Mouse (Mus musculus): ENCODE results near the gene Pikfyve. TPM values are rescaled to one million over a fixed set of nuclear protein-coding genes. Genes with fewer than 3 reads are reported as not detected.
A peak's percentile ranks its signal among the peaks of the same experiment; 100 is the strongest.

The Pikfyve gene
- total RNA-seq (2021) (10 to 100 TPM; 29.1 to 38.3 TPM), polyA plus RNA-seq (2012; rRNA removed) (5.7 and 8.0 TPM in 2 replicates)
- long read RNA-seq, partial matches to known transcripts, result 3 of 4 reads
- long read RNA-seq, other reads (novel, unspliced or antisense), result 1 of 4 reads

- peak; percentile 97 for DNase-seq
These were observed at the start of gene Pikfyve, which contains the start of gene Idh1 for GRCm38 (mm10) chr1:65186287-65187073. TSS of gene Pikfyve (plus strand) at chr1:65186683. TSS of gene Idh1 (minus strand) at chr1:65186500.

- DNase-seq, result no peak
These were observed 48.9 kb upstream of the Pikfyve start for GRCm38 (mm10) chr1:65137560-65137959.

GRCm38 (mm10) chr1:65144783-65145182 is 41.7 kb upstream of the Pikfyve start:
- DNase-seq, result no peak

- no peak for DNase-seq
These were observed 39.9 kb upstream of the Pikfyve start for GRCm38 (mm10) chr1:65146601-65147000.

DNA sequence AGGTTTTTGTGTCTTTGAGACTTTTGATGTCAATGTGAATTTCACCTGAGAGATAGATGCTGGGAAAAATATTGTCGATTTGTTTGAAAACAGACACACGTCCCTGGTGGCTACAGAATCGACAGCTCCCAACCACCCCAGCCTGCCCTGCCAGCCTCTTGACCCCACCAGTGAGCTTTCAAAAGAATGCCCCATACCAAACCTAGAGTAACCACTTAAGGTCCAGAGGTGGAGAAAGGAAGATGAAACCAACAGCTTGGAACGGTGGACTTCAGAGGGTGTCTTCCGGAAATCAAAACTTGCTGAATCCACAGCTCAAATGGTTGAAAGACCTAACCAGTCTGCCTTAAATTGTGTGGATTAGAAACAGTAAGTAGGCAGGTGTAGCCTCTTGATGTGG is 39.2 kb upstream of the Pikfyve start:
- DNase-seq, result no peak

DNA sequence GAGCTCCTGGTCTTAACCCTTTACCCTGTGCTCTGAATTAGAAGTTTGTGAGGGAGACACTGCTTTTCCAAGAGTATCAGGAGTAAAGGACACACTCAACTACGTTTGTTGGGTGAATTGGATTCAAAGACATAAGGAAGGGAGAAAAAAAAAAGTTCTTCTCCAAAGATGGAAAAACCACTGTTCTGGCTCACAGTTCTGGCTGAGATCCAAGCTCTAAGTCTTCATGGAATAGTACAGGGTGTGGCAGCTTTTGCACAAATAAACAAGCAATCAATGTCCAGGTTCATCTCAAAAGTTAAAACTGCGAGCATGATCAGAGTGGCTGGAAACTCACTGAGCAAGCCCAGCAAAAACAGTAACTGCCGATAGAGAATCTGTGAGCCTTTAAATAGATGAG is 38.5 kb upstream of the Pikfyve start:
- DNase-seq, result no peak

DNA sequence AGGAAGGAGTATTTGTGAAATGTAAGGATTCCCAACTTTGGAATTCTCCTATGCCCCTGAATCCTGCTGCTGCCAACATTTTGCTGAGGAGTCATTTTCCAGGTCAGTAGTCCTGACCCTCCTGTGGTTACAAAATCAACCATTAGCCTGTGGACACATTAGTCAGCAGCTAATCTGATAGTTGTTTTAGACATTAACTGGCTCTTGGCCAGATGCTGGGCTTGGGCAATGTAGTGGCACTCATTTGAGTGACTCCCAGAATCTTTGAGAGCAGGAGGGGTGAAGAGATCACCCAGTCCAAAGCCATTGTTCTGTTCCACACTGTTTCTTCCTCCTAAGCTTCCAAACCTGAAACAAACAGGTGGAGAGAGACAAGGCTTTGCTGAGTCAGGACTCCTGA is 31.7 kb upstream of the Pikfyve start:
- peak; percentile 89 for DNase-seq

- no peak for DNase-seq
These were observed 30.4 kb upstream of the Pikfyve start for GRCm38 (mm10) chr1:65156111-65156510.

DNA sequence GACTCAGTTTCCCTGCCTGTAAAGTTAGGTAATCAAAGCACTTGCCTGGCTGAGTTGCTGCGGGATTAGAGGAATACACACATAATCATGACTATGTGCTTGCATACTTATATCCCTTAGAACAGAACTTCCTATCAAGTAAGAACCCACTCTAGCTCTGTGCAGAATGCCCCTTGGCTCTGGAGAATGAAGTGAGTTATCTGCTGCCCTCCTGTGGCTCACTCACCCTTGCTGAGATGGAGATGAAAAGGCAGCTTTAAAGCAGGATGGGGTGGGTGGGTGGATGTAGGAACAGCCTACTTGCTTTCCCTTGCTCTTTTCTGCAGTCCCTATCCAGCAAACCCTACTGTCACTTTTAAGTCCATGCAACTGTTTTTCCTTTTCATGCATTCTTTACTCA is 24.3 kb upstream of the Pikfyve start:
- no peak for DNase-seq

GRCm38 (mm10) chr1:65167496-65167895 is 19.0 kb upstream of the Pikfyve start:
- no peak for DNase-seq

- DNase-seq, result no peak
These were observed 16.9 kb upstream of the Pikfyve start for GRCm38 (mm10) chr1:65169536-65169935.

- DNase-seq, result no peak
These were observed 16.5 kb upstream of the Pikfyve start for GRCm38 (mm10) chr1:65169947-65170346.

- no peak for DNase-seq
These were observed 14.9 kb upstream of the Pikfyve start for GRCm38 (mm10) chr1:65171579-65171978.

- DNase-seq, result no peak
These were observed 12.8 kb upstream of the Pikfyve start for GRCm38 (mm10) chr1:65173716-65174115.

GRCm38 (mm10) chr1:65176171-65176570 is 10.3 kb upstream of the Pikfyve start:
- DNase-seq, result peak; percentile 49

DNA sequence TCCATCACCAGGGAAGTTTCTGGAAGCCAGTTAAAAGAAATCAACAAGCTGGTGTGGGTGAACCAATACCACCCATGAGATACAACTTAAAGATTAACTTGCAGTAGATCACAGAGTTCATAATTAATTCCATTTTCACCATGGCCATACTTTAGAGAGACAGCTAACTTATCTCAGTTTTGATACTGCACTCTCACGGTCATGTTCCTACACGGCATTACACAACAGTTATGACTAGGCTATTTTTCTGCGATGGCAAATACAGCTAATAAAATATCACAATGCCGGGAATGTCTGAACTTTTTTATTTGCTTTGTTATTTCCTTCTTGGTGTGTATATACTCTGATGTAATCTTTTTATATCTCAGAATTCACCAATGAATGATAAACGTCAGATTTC is 9.6 kb upstream of the Pikfyve start:
- DNase-seq, result no peak

DNA sequence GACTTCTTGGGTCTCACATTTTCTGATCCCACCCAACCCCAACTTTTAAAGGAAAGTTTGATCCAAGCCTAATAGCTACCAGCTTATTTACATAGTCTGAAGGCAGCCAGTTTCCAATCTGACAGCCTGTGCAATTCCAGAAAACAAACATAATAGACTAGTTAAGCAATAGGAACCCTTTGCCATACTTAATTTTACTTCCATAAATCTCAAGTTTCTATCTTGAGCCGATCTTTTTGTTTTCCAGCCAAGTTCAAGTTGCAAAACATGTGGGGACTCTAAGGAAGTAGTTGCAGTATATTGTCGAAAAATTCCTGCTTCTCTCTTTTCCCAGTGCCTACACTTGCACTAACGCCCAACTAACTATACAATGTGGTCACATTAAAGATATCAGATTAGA is 9.0 kb upstream of the Pikfyve start:
- no peak for DNase-seq

DNA sequence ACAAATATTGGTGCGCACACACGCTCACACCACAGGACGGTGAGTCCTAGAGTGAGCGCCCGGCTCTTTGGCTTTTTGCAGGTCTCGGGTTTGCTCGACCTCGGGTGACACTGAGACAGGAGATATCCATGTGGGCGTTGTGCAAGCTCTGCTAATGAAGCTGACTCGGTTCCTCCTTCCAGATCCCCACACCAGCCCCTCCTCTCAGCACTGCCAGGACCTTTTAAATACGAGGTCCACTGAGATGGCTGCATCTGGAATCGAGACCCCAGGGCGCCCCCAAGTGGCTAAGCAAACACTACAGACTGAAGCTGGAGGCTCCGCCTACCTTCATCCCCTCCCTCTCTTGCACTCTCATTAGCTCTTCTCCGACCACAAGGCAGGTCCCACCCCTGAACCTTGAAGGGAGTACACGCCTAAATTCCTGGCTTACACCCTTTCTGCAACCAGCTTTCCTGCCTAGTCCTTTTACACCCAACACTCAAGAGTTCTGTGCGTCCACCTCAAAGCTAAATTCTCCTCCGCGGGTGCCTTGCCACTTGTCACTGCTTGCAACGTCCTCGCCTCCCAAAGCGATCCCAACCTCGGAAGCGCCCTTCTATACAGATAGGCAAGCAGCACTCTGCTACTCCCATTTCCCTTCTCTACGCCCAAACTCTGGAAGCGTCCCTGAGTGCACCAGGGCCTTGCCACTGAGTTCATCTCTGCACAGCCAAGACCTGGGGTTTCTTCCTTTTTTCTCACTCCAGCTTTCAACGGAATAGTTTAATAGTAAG is 8.2 kb upstream of the Pikfyve start:
- peak; percentile 98 for DNase-seq

GRCm38 (mm10) chr1:65178902-65179432 is 7.5 kb upstream of the Pikfyve start:
- peak; percentile 99 for DNase-seq

DNA sequence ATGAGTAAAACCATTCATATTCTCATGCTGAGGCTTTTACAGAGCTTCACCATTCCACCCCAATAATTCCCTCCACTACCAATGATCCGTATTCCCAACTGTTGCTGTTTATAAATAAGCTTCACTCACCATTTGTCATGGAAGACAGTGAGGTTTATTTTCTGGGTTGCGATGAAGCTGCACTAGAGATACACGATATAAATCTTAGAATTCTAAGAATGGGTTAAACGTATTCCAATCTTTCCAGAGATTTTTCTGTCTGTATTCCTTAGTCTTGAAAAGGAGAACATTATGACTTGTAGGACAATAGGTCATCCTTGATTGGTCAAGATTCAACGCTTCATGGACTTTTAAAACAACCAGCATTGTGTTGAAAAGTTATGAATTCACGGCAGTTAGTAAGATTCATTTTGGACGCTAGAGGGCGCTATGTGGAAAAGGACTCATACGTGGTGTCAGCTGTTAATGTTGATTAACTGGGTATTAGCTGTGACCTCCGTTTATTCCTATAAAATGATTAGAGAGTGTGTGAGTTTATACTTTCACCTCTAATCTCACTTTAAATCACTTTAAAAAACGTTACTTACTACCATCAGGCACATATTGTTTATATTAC is 6.7 kb upstream of the Pikfyve start:
- DNase-seq, result peak; percentile 63

DNA sequence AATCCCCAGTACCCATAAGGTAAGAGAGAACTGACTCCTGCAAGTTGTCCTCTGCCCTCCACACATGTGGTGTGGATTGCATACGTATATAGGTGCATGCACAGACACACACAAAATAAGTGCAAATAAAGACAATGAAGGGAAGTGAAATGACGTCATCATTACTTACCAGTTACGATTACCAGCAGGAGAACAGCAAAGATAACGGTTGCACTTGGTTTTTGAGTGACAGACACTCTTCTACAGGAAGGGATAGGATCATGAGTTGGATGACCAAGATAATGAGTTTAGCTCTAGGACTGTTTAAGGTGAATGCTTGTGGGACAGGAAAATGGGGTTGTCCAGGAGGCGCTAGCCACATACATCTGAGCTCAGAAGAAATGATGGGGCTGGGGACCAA is 5.0 kb upstream of the Pikfyve start:
- DNase-seq, result no peak

- DNase-seq, result no peak
These were observed 2.5 kb upstream of the Pikfyve start for GRCm38 (mm10) chr1:65183994-65184393.
